In the genomic region with DNA sequence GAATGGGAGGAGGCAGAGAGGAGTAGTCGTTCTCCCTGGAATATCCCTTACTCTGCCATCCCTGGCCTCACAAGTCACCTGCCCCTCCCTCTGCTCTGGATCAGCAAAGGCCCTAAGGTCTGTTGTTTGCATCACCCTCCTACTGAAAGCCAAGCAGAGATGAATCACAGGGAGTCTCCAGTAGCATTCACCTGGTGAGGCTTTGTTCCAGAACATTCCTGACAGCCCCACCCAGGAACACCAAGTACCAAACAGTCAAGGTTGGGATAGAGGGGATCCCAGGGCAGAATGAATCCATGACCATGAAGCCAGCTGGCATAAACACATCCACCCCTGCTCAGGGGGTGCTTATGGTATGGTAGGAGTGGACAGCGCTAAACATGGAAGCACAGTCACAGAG, we compare ENCODE assay signal across 22 mouse cellular contexts.
"Had no signal": no experiment of that assay in that cellular context is flagged by ENCODE, and none has a peak within 500 bp of the region (broad histone marks: within the 10 kb centered on the region; RNA-seq: fewer than 3 reads in every experiment).

No protein-coding gene starts in this region.

- H3K27me3 ChIP-seq: midbrain, embryonic 13.5 days; neural tube, embryonic 13.5 days; stomach, embryonic 15.5 days had no signal

- H3K4me1 ChIP-seq: midbrain, embryonic 13.5 days; neural tube, embryonic 13.5 days; stomach, embryonic 15.5 days had no signal

- H3K4me2 ChIP-seq: midbrain, embryonic 13.5 days; neural tube, embryonic 13.5 days; stomach, embryonic 15.5 days had no signal

- H3K36me3 ChIP-seq: midbrain, embryonic 10.5 days; midbrain, embryonic 13.5 days; neural tube, embryonic 13.5 days; stomach, embryonic 15.5 days had no signal

- DNase-seq: kidney, adult 2 months; kidney, postnatal 25 days; layer of hippocampus, adult 9-11 months; lung, adult 2 months; lung, postnatal 36 days; retina, postnatal 1 day; right cerebral cortex, postnatal 25 days; spleen, adult 18-20 months; thymus, adult 18-20 months; thymus, postnatal 36 days had no signal

- H3K4me3 ChIP-seq: layer of hippocampus, adult 2 months; left cerebral cortex, adult 2 months; megakaryocyte, embryonic 14.5 days; midbrain, embryonic 10.5 days; midbrain, embryonic 13.5 days; myocyte; neural tube, embryonic 13.5 days; stomach, embryonic 15.5 days had no signal

- H3K9ac ChIP-seq: liver, embryonic 14.5 days; midbrain, embryonic 13.5 days; neural tube, embryonic 13.5 days; stomach, embryonic 15.5 days had no signal

- H3K27ac ChIP-seq: kidney, postnatal 0 days; layer of hippocampus, adult 2 months; left cerebral cortex, adult 2 months; liver, embryonic 14.5 days; midbrain, embryonic 10.5 days; midbrain, embryonic 13.5 days; neural tube, embryonic 13.5 days; stomach, embryonic 15.5 days had no signal

- ATAC-seq: intestine, postnatal 0 days; midbrain, embryonic 13.5 days; midbrain, embryonic 16.5 days had no signal

- H3K9me3 ChIP-seq: midbrain, embryonic 10.5 days; midbrain, embryonic 13.5 days; neural tube, embryonic 13.5 days; stomach, embryonic 15.5 days had no signal
